Mouse (Mus musculus): Measurements from ENCODE around the gene Usb1.

Usb1 gene

DNA sequence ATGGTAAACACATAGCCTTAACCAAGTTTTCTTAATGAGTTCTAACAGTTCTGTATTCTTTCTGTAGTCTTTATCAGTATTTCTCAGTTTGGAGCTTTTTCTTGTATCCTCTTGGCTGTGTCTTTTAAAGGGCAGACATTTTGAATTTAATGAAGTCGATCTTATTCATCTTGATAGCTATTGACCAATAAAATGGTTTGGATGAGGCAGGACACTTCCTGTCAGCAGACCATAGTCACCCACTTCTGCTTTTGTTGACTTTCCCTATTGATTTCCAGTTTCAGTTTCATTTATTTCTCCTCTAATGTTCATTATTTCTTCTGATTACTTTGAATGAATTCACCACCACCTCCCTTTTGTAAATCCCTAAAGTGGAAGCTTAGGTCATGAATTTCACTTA lies 3.6 kb downstream of the Usb1 start:
- DNase-seq (ENCODE audit: low spot score in 2 of 2) = no peak

DNA sequence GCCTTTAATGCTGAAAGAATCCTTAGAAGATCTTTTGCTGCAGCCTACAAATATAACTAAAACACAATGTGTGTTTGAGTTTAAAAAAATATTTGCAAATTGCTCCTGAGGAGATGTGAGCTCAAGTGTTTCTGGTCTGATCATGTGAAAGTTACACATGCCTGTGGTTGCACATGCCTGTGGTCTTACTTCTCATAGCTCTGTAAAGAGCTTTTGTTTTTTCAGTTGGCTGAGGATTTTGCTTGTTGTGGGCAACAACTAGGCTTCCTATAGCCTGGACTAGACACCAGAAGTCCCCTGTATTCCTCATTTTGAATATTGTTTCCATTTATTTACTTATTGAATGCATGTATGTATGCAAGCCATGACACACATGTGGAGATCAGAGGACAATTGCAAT lies 4.3 kb downstream of the Usb1 start:
- no peak for DNase-seq (ENCODE audit: low spot score in 2 of 2)

DNA sequence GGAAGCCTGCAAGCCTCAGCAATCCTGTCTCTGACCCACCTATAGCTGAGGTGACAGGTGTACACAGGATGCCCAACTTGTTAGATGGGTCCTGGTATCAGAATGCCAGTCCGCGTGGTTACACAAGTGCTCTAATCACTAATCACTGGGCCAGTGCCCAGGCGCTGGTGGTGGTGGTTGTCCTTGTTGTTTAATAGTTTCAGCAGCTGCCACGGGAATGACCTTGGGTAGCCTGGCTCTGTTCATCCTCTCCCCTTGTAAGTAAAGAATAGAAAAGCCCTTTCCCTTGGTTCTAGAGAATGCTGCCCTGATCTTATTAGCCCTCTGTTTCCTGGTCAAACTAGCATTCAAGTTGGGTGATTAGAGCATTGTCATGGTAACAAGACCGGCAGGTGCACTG lies 9.6 kb downstream of the Usb1 start:
- no peak for DNase-seq (ENCODE audit: low spot score in 2 of 2)

DNA sequence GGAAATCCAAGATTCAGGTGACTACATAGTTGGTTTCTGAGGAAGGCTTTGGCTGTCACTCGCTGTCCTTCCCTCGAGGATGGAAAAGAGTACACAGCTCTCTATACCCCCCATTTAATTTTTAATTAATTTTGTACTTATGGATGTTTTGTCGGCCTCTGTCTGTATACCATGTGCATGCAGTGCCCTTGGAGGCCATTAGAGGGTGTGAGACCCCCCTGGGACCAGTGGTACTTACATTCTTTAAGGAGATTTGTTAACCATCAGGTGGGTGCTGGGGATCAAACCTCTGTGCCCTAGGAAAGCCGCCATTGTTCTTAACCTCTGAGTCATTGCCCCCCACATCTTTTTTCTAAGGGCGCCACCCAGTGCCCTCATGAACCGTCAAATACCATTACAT lies 12.6 kb downstream of the Usb1 start:
- no peak for DNase-seq (ENCODE audit: low spot score in 2 of 2)

DNA sequence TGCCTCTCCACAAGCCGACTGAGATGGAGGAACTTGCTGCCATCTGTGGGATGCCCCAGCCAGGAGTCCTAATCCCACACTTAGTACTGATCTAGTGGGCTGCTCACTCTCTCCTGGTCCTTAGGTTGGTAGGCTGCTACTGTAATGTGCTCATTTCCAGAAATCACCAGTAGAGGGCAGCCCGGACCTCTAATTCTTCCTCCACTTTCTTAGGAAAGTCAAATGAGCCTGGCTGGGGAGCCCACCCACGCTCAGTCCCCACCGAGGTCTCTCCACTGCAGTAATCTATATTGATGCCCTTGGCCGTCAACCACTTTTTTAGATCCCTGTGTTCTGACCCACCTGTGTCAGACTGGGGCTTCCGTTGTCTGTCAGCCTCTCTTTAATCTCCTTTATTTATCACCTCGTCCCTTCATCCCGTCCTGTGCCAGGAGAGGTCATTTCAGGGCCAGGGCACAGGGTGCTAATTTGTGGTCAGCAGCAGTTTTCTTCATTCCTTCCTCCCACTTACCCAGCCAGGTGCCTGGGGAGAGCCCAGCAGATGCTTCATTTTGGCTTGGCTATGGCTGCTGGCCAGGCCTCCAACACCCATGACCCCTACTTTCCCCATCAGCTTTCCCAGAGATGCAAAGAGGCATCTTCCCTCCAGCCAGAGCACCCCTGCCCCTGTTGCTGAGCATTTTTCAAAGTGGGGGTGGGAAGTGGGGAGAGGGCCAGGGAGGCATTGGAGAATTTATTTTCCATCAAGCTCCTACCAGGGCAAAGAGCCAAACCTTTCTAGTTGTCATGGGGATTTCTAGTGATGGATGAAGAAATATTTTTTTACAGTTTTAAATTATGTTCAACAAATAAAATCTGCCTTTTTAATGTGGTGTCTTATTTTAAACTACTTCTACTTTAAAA lies 14.8 kb downstream of the Usb1 start:
- peak; percentile 45 to 75 for DNase-seq (ENCODE audit: low spot score in 2 of 2)

DNA sequence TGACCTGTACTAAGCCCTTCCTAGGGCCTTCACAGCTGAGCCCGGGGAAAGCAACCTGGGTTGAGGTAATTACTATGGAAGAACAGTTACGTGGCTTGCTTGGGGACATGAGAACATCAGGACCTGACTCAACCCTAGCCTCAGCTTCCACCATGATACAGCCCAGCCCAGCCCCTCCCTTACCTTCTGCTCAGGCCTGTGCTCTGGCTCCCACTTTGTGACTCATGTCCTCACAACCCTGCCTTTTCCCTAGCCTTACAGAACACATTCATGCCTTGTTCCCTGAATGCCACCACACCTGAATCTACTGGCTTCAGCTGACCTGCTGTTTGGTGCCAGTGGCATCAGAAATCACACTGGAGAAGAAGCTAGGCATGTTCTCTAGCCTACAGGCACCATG lies 16.3 kb downstream of the Usb1 start:
- no peak for DNase-seq (ENCODE audit: low spot score in 2 of 2)

DNA sequence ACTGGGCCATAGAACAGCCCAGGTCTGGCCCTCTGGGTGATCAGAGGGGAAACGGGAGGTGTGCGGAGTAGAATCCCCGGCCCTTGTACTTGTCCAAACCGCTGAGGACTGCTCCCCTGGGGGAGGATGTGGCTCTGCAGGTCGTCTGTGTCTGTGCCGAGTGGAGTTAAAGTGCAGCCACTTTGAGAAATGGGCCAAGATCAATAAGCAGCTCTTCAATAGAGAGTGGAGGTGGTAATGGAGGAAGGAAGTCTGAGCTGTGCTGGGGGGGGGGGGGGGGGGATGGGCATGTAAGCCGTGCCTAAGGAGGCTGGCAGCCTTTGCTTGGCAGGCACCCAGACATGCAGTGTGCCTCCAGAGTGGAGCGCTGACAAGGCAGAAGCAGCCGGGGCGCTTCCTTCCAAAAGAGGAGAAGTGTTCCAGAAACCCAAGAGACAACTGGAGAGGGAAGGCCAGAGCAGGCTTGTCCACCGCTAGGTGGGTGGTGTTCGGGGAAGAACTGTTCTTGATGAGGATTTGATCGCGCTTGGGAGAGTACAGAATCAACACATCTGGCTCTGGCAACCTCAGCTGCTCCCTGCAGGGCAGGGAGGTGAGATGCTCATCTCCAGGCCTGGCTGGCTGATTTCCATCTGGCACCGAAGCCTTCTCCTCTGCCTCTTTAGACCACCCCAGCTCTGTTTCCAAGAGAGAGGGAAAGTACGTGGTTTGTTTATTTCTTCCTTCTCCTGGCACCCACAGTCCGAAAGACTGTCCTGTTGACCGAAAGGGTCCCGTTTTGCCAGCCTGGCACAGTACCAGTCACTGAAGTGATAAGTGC lies 16.9 kb downstream of the Usb1 start:
- no peak for DNase-seq (ENCODE audit: low spot score in 2 of 2)

DNA sequence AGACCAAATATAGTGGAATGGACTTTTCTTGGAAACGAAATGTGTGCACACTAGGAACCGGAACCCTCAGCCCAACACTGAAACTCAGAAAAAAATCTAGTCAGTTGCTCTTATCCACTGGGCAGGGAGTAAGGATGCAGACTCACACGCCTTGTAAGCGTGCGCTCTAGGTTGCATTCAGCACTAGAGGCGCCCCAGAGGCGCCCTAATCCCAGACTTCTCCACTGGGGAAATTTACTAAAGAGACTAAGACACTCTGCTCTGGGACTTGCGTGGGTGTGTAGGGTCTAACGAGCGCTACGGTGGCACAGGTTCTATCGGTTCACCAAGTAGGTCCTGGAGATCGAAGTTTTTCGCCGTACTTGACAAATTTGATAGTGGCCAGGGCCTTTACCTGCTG lies 19.4 kb downstream of the Usb1 start:
- no peak for DNase-seq (ENCODE audit: low spot score in 2 of 2)

DNA sequence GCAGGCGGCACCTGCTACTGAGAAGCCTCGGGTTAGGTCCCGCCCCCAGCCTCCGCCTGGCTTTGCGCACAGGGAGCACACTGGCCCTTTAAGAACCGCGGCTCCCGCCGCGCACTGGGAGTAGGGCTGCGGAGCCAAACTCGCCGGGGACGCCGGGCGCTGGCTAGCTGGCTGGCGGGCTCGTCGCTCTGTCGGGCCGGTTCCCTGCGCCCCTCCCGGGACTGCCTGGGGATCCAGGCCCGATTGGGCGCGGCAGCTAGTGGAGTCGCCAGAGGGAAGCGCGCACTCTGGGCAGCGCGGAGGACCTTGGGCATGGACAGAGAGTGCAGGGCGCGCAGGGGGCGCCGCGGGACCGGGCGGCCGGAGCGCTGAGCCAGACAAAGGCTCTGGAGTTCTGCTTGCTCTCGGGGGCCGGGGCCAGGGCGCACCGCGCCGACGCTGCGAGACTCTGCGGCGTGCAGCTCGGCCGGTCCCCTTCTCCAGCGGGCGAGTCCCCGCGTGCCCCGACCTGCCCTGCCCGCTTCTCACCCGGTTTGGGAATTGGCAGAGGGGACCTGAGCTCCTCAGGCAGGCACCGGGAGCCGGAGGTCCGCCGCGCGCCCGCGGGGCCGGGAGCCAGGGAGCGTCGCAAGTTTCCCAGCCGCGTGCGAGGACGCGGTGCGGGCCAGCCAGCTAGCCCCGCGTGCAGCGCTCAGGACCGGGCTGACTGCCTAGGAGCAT lies 20.2 kb downstream of the Usb1 start, which contains the start of gene Mmp15:
Gene Mmp15 (plus strand): TSS at position 118 of the 720 bp plus-strand sequence.
- DNase-seq (ENCODE audit: low spot score in 2 of 2) = no peak

DNA sequence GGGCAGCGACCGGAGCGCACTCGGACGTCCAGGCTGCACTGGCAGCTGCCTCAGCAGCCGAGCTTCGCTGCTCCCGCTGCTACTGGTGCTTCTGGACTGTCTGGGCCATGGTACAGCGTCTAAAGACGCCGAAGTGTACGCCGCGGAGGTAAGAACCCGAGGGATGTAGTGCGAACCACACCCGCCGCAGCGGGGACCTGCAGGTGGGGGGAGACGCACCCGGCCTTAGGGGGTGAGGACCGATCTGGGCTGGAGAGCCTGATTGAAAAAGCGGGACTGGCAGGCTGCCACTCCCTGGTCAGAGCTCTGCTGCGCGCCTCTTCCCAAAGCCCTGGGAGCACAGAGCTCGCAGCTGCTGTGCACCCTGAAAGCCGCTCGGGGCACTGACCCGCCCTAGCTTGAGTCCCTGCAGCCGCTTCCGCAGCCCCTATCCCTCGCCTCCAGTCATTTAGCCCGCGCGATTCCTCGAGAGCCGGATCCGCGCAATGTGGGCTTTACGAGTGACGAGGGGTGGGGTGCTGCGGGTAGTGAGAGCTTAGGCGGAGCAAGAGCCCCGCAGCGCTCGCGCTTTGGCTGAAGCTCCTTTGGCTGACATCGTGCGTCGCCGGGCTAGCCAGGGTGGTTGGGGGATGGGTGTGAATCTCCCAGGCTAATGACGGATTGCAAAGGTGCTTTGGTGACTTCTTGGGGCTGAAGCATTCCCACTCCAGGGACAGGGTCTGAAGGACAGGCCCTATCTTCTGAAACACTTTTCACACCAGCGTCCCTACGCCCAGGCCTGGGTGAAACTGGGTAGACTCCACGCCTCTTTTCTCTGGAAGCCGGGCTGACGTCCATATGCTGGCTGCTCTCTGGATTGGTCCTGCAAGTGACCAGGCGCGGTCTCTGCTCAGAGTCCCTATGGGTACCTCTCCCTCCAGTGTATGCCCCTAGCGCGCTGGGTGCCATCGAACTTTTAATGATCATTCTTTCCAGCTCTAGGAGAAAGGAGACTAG lies 21.1 kb downstream of the Usb1 start:
- no peak for DNase-seq (ENCODE audit: low spot score in 2 of 2)

DNA sequence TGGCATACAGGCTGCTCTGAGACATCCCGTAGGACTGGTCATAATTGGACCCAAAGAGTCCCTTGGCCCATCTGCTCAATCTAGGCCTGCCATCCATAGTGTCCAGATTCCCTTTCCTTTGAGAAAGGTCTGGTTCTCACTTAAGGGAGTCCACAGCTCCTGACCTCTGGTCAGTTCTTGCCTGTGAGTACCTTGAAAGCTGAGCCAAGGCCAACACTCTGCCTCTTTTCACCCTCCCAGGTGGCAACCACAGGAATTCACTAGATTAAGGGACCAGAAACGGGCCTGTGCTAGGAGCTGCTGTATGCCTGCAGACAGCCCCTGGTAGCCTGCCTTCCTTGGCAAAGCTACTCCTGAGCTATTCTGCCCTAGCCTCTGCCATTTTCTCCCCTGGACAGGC lies 22.5 kb downstream of the Usb1 start:
- DNase-seq (ENCODE audit: low spot score in 2 of 2) = no peak

DNA sequence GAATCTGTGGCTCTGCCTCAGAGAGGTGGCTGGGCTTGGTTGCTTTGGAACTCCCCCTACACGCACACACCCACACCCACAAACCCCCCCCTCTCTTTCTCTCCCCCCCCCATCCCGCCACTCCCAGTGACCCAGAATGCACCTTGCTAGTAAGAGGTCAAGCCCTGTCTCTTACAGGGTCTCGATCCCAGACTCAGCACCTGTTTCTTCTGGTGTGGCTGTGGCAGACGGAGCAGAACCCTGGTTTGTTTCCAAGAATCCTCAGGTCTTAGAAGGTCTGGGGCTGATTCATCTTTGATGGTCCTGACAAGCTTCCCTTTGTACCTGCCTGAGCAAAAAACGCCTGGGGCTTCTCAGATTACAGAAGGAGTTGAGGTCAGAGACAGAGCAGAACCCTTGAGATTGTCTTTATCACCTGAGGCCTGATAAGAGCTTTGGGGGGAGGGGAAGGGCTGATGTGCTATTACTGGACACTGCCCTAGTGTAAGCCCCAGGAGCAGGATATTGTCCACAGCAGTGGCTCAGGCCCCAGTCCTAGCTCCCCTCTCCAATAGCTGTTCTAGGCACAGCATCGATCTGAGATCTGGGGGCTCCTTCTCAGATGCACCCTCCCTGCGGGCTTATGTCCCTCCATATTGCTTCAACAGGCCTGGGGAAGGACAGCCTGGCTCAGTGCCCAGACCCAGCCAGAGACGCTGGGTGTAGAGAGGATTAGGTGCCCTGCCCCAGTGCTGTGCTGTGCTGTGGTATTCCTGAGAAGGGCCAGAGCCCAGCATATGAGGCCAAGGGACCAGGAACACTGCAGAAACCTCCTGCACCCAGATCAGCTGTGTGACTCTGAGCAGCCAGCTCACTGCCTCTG lies 26.7 kb downstream of the Usb1 start:
- DNase-seq (ENCODE audit: low spot score in 2 of 2) = no peak

DNA sequence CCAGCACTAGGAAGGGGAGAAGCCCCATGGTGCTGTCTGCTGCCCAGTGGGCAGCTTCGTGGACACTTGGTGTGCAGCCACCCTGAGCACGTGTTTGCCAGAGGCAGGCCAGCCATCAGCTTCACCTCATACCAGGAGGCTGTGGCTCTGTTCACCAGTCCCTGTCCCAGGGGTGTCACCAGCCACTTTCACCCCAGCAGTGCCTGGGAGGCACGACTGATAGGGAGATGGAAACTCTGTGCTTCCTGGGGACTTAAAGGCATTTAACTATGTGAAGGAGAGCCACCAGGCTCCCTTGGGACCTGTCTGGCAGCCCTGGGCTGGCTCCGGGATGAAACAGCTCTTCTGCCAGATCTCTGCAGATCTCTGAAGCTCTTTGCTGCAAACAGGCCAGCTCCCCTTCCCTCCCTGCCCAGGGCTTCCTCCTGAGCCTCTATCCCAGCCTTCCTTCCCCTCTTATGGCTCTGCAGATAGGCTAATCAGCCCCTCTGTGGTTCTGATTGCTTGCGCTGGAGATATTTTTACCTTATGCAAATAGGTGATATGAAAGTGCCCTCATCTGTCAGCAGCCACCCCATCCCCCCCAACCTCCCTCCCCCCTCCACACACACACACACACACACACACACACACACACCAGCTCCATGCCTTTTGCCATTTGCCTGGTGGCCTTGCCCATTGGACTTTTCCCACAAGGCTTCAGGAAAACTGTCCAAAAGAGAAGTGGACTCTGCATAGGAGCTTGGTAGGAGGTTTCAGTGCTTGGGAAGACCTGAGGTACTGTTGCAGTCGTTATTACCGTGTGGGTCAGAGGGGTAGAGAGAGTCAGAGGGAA lies 28.3 kb downstream of the Usb1 start:
- DNase-seq (ENCODE audit: low spot score in 2 of 2) = no peak

DNA sequence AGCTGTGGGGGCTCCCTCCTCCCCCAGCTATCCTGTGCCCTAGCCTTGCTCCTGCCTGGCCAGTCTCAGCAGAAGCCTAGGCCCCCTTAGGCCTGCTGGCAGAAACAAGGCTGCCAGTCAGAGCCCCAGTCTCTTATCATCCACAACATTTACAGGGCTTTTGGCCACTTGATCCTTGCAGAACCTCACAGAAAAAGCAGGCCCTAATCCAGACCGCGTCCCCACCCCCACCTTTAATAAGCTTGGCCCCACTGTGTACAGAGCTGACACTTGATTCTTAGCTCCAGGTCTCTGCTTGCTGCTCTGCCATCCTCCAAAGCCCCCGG lies 28.9 kb downstream of the Usb1 start:
- no peak for DNase-seq (ENCODE audit: low spot score in 2 of 2)

DNA sequence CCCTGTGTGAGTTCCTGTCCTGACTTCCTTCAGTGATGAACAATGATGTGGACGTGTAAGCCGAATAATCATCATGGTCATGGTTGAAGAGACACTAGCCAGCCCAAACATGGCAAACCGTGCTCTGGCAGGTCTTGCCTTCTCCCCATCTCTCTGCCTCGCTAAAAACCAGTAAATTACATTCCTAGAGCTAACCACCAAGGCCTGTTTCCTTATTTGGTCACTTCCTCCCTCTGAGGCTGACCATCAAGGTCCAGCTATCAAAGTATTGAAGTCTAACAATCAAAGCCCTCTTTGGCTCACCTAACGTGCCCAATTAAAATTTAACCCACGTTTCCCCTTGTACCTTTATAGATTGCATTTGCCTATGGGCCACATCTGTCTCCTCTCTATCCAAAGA lies 30.2 kb downstream of the Usb1 start:
- no peak for DNase-seq (ENCODE audit: low spot score in 2 of 2)

DNA sequence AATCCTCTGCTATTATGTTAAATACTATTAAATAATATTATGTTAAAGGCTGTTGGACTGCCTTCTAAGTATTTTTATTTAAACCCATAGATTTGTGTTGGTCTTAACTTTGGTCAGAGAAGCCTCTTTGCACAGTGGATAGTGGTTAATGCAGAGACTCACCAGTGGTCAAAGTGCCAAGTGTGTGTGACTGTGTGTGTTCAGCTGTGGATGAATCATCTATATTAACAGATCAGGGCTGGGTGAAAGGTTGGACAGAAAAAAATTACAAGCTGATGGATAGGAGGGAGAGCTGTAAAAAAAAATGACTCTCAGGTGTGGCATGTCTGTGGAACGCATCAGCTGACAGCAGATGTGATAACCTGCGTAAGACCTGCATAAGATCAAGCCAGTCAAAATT lies 31.8 kb downstream of the Usb1 start:
- no peak for DNase-seq (ENCODE audit: low spot score in 2 of 2)

DNA sequence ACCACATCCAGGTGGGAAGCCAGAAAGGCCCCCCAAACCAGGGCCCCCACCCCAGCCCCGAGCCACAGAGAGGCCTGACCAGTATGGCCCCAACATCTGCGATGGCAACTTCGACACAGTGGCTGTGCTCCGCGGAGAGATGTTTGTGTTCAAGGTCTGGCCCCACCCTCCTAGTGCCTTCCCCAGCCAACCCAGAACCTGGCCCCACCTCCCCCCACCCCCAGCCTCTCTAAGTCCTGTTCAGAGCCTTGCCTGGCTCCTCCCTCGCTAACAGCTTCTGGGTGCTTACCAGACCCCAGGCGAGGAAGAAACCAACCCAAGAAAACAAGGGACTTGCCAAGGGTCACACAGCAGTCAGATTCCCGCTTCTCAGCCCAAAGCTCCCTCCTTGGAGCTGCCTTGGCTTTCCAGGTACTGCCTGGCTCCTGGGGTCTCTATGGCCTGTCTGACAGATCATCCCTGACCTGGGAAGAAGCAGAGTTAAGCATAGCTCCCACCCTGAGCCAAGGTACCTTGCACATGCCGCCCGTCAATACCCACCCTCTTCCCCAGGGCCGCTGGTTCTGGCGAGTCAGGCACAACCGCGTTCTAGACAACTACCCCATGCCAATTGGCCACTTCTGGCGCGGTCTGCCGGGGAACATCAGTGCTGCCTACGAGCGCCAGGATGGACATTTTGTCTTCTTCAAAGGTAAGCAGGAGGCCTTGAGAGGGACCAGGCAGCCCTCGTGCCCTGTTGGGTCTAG lies 37.7 kb downstream of the Usb1 start:
- DNase-seq (ENCODE audit: low spot score in 2 of 2) = no peak

DNA sequence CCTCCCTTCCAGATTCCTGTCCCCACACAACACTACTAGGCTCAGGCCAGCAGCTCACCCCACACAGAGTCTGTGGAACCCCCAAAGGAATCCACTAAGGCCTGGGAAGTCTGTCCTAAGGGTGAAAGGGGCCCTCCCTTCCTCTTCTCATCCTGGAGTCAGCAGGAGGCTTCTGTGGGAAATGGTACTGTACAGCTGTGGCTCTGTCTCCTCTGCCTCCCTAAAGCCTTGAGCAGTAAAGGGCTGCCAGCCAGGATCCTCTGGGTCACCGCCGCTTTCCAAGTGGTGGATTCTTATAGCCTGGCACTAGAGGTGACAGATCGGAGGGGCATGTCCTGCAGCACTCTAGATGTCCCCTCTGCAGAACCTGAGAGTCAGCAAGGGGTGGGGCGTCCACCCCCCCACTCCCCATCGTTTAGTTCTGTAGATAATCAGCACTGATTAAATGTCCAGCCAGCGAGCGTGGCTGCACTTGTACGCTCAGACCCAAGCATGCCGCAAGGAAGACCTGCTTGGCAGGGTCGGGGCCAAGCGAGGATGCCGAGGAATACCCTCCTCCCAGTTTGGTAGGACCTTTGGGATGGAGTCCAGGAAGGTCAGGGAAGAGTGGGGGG lies 41.4 kb downstream of the Usb1 start:
- DNase-seq (ENCODE audit: low spot score in 2 of 2) = no peak
